In the genomic region with DNA sequence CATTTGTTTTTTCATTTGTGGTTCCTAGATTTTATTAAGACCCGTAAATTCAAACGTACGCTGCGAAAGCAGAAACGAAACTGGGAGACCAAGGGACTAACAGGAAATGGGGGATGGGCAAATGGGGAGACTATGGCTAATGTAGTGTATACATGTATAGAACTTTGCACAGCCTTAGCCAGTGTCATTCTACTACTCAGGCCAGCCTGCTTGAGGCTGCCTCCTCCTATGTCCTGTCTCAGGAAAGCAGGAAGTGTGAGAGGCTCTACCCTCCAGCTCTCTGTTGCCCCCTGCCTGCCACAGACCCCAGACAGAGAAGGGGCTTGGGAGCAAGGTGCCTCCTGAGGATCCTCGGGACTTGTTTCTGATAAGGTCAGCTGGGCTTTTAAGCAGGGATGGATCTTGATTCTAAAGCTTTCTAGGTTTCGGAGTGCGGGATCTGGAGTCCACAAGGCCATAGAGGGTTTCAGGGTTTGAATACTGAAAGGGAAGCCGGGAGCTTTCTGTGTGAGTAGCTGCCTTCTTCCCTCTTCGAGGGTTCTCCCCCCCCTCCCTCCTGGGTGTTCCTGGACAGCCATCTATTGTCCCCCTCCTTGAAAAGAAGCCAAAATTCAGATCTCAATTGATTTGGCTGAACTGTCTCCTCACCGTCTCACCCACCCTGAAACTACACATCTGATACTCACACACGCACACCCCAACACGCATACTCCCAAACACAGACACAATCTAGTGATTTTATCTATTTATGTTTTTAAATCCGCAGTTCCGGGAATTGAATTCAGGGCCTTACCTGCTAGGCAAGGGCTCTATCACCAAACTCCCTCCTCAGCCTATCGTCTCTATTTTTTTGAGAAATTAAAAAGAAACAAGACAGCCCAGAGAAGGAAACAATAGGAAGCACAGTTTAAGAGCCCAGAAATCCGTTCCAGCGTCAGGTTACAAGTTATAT, we compare ENCODE assay signal across 8 mouse cellular contexts. TPM values are rescaled to one million over a fixed set of nuclear protein-coding genes. Genes with fewer than 3 reads are reported as not detected.
DNase-seq lines count a peak whose midpoint lies in the region; ATAC-seq and TF ChIP-seq lines count a peak whose summit lies in the region.

No protein-coding gene starts in this region.

- H3K4me2 ChIP-seq in liver, embryonic 14.5 days (ENCODE audit: low read depth): peak overlapping the region; percentile 51
- no peak overlapping the region for H3K4me2 ChIP-seq in neural tube, embryonic 15.5 days
- no peak overlapping the region for H3K4me2 ChIP-seq in hindbrain, embryonic 16.5 days (ENCODE audit: low read length)

- no peaks in the 10 kb centered on the region for H3K27me3 ChIP-seq in liver, embryonic 14.5 days (ENCODE audit: control insufficient read depth, insufficient read depth, low read length)
- H3K27me3 ChIP-seq in neural tube, embryonic 15.5 days (replicated peaks): no peaks in the 10 kb centered on the region
- H3K27me3 ChIP-seq in hindbrain, embryonic 16.5 days (replicated peaks; ENCODE audit: control insufficient read depth, insufficient read depth, low read length): no peaks in the 10 kb centered on the region

- ATAC-seq in liver, embryonic 14.5 days (ENCODE audit: insufficient read depth): peak; percentile 69
- ATAC-seq in neural tube, embryonic 15.5 days (ENCODE audit: low FRiP score): no peak
- no peak for ATAC-seq in hindbrain, embryonic 16.5 days

- H3K4me1 ChIP-seq in liver, embryonic 14.5 days (replicated peaks; ENCODE audit: control insufficient read depth in 2 of 2, insufficient read depth in 2 of 2, low read length in 1 of 2): peaks cover 0 to 6% of the 10 kb centered on the region in 2 experiments; a peak in 1 of 4 replicates
- H3K4me1 ChIP-seq in neural tube, embryonic 15.5 days: no peaks in the 10 kb centered on the region
- H3K4me1 ChIP-seq in hindbrain, embryonic 16.5 days (ENCODE audit: control insufficient read depth, insufficient read depth, low read depth, low read length): no peaks in the 10 kb centered on the region

- H3K4me3 ChIP-seq in liver, embryonic 14.5 days (ENCODE audit: insufficient read depth in 1 of 2, low read depth in 2 of 2, low read length in 2 of 2): peak overlapping the region in 1 of 2 experiments; percentile 22; a peak in 3 of 4 replicates
- H3K4me3 ChIP-seq in neural tube, embryonic 15.5 days (replicated peaks): no peak overlapping the region
- H3K4me3 ChIP-seq in hindbrain, embryonic 16.5 days (ENCODE audit: low read length): no peak overlapping the region

- no peak for TF ChIP-seq EP300 in liver, embryonic 14.5 days (IDR thresholded peaks at IDR 0.05; ENCODE audit: low read depth)

- no peak overlapping the region; the same call in 1 of the 2 replicates for H3K27ac ChIP-seq in liver, embryonic 14.5 days
- no peak overlapping the region for H3K27ac ChIP-seq in neural tube, embryonic 15.5 days (replicated peaks)
- no peak overlapping the region for H3K27ac ChIP-seq in hindbrain, embryonic 16.5 days (ENCODE audit: low read depth, low read length)

- 54% methylated on average over 18 of the region's 18 CpGs for WGBS in liver, embryonic 14.5 days (ENCODE audit: insufficient replicate concordance)
- WGBS in neural tube, embryonic 15.5 days: 65% methylated on average over 18 of the region's 18 CpGs
- 76% methylated on average over 18 of the region's 18 CpGs for WGBS in hindbrain, embryonic 16.5 days

- no peak for TF ChIP-seq POLR2A in brain, embryonic 14.5 days (IDR thresholded peaks at IDR 0.05; ENCODE audit: borderline replicate concordance, extremely low read depth, insufficient read depth, insufficient read length, poor library complexity, severe bottlenecking)

- TF ChIP-seq CTCF in brain, embryonic 14.5 days (IDR thresholded peaks at IDR 0.05; ENCODE audit: borderline replicate concordance, extremely low read depth, insufficient read depth, insufficient read length): peak; percentile 18; the same call in 1 of the 2 replicates
- peak; percentile 71 for TF ChIP-seq CTCF in liver, embryonic 14.5 days (IDR thresholded peaks at IDR 0.05; ENCODE audit: low read depth)

- H3K9me3 ChIP-seq in liver, embryonic 14.5 days (ENCODE audit: control insufficient read depth, low read length): no peaks in the 10 kb centered on the region
- H3K9me3 ChIP-seq in neural tube, embryonic 15.5 days (replicated peaks): no peaks in the 10 kb centered on the region
- H3K9me3 ChIP-seq in hindbrain, embryonic 16.5 days (ENCODE audit: control insufficient read depth, low read length): 0 out of 2 replicates have a peak, but pooled peaks cover 2% of the 10 kb centered on the region

- H3K9ac ChIP-seq in liver, embryonic 14.5 days (replicated peaks): peak overlapping the region; percentile 16
- H3K9ac ChIP-seq in neural tube, embryonic 15.5 days (replicated peaks): no peak overlapping the region
- no peak overlapping the region for H3K9ac ChIP-seq in hindbrain, embryonic 16.5 days (ENCODE audit: low read depth, low read length)

- H3K36me3 ChIP-seq in liver, embryonic 14.5 days (replicated peaks; ENCODE audit: control insufficient read depth, insufficient read depth, low read depth): no peaks in the 10 kb centered on the region
- no peaks in the 10 kb centered on the region for H3K36me3 ChIP-seq in neural tube, embryonic 15.5 days
- H3K36me3 ChIP-seq in hindbrain, embryonic 16.5 days (ENCODE audit: control insufficient read depth, insufficient read depth, low read length): no peaks in the 10 kb centered on the region

- DNase-seq in ovary, postnatal 36 days (ENCODE audit: low spot score): peak; percentile 26
- no peak for DNase-seq in ovary, adult 18-20 months (ENCODE audit: low spot score)
- no peak for DNase-seq in brain, embryonic 14.5 days (ENCODE audit: low read depth)
- DNase-seq in induced T-regulatory cell, adult 2 months (ENCODE audit: low read depth): peak; percentile 91
- peak; percentile 9 to 44 (median 10) for DNase-seq in liver, embryonic 14.5 days (ENCODE audit: low read depth in 3 of 3, low spot score in 3 of 3)
- DNase-seq in skeletal muscle tissue, adult 2 months (ENCODE audit: low read depth, low spot score): peak; percentile 48

RNA-seq across cellular contexts. Expression of a gene that starts 7.4 kb away (rescaled TPM):
- polyA plus RNA-seq in brain, embryonic 14.5 days (2012; rRNA removed): 1.6 and 3.4 TPM in 2 replicates
- polyA plus RNA-seq in liver, embryonic 14.5 days (2012; rRNA removed): 3.6 and 5.8 TPM in 2 replicates
- 9.3 and 9.9 TPM in 2 replicates for polyA plus RNA-seq in liver, embryonic 14.5 days (2014; fragmentation: Nextera tagmentation; extraction: Ambion mirVana)
- 5.6 and 17.2 TPM in 2 replicates for polyA plus RNA-seq in neural tube, embryonic 15.5 days (2015; fragmentation: Nextera tagmentation; extraction: Ambion mirVana)
- polyA plus RNA-seq in hindbrain, embryonic 16.5 days (2015; fragmentation: Nextera tagmentation; extraction: Ambion mirVana): 6.2 and 6.9 TPM in 2 replicates

Comparison
In these comparisons a context has a peak if more than half of its experiments do, and no peak if none do; other contexts are left out.
1. DNase-seq: peak in ovary, postnatal 36 days (single experiment), induced T-regulatory cell, adult 2 months (single experiment), liver, embryonic 14.5 days (3 of 3) and skeletal muscle tissue, adult 2 months (single experiment); none in ovary, adult 18-20 months (single experiment) and brain, embryonic 14.5 days (single experiment).